Mouse (Mus musculus) heart, adult 2 months (tissue): ENCODE results near the gene Hamp.

Source experiments
- CTCF ChIP-seq: fragments of 200-600 bp; IDR thresholded peaks from 2 replicates; pipeline ENCODE4 v1.8.1; 2022; ENCODE audit warnings: antibody characterized with exemption, mild to moderate bottlenecking, moderate library complexity
- EP300 ChIP-seq: fragments of 200-500 bp; IDR thresholded peaks from 2 replicates; pipeline ENCODE4 v1.6.1; 2011; ENCODE audit warnings: low read depth, low read length, control low read depth; ENCODE audit not compliant: insufficient read depth
- POLR2A ChIP-seq: fragments of 200-500 bp; IDR thresholded peaks from 2 replicates; pipeline ENCODE4 v1.6.1; 2011; ENCODE audit warnings: mild to moderate bottlenecking, low read depth, low read length, control low read depth; ENCODE audit not compliant: insufficient read depth

DNA sequence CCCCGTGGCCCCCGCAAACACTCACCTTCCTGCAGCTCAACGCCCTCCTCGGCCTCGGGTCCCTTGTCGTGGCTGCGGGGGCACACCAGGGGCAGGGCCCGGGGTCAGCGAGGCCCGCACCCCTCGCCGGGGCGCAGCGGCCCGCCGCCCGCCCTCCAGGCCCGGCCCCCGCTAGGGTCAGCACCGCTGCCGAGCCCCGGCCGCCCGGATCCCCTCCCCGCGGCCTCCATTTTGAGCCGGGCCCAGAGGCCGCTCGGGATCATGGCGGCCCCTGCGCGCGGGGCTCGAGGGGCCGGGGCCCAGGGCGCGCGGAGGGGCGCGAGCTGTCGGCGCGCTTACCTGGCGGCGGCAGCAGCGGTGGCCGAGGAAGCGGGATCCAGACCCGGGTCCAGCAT, 12.5 kb upstream of the Hamp start:
- TF ChIP-seq CTCF: no peak
- TF ChIP-seq POLR2A: no peak
- no peak for TF ChIP-seq EP300
